8 mouse cellular contexts compared by ENCODE assay signal in the genomic region with DNA sequence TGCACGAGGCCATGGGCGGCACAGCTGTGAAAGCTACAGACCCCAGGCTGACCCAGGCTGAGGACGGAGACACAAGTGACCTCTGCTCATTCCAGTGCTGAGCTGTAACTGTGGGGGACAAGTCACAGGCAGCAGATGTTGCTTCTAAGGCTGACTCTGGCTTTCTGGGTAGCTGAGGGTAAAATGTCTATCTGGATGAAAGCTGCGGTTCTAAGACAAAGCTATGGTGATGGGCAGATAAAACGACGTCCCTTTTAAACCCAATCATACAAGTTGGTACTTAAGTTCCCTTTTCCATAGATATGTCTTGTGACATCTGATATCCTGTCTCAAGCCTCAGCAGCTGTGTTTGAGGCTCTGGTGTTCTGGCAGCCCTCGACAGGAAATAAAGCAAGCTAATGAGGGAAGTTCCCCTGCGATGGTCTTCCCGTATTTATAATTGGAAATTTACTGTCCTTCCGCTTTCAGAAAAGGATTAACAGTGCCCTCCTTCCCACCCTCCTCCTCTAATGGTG.
A peak's percentile ranks its signal among the peaks of the same experiment; 100 is the strongest.
DNase-seq lines count a peak whose midpoint lies in the region; ATAC-seq and TF ChIP-seq lines count a peak whose summit lies in the region.

No protein-coding gene starts in this region.

- peak overlapping the region; percentile 54 for H3K27ac ChIP-seq in limb, embryonic 15.5 days

- TF ChIP-seq CTCF in lung, adult 2 months (IDR thresholded peaks at IDR 0.05; ENCODE audit: insufficient read depth, low read length), result no peak

- H3K36me3 ChIP-seq in limb, embryonic 15.5 days, result no peaks in the 10 kb centered on the region

- peak; percentile 31 to 34 for DNase-seq in lung, adult 18-20 months
- no peak for DNase-seq in lung, adult 2 months
- peak; percentile 20 for DNase-seq in forelimb bud, embryonic 11.5 days (ENCODE audit: low read depth, low spot score)
- DNase-seq in skeletal muscle tissue, adult 2 months (ENCODE audit: low read depth, low spot score), result peak; percentile 59
- no peak for DNase-seq in left cerebral cortex, adult 9 months (ENCODE audit: low spot score in 2 of 2)
- DNase-seq in cerebellum, postnatal 36 days, result no peak
- no peak for DNase-seq in frontal cortex, postnatal 10 days (ENCODE audit: low spot score in 2 of 2)

- H3K4me2 ChIP-seq in limb, embryonic 15.5 days, result no peak overlapping the region

- no peaks in the 10 kb centered on the region for H3K9me3 ChIP-seq in limb, embryonic 15.5 days

- H3K4me3 ChIP-seq in lung, adult 2 months (replicated peaks; ENCODE audit: extremely low read depth, low read depth, low read length), result no peak overlapping the region
- no peak overlapping the region for H3K4me3 ChIP-seq in limb, embryonic 15.5 days

- TF ChIP-seq POLR2A in lung, adult 2 months (IDR thresholded peaks at IDR 0.05; ENCODE audit: borderline replicate concordance, extremely low read depth, low read depth, low read length), result no peak

- no peak overlapping the region for H3K9ac ChIP-seq in limb, embryonic 15.5 days

- peaks cover 9% of the 10 kb centered on the region for H3K4me1 ChIP-seq in lung, adult 2 months (ENCODE audit: control insufficient read depth, insufficient read depth, low read length)
- H3K4me1 ChIP-seq in limb, embryonic 15.5 days, result peaks cover 8% of the 10 kb centered on the region; the same call in 1 of the 2 replicates

- ATAC-seq in limb, embryonic 15.5 days (ENCODE audit: insufficient number of reproducible peaks, low FRiP score, low TSS enrichment, low read depth), result no peak

- 29% methylated on average over 10 of the region's 10 CpGs for WGBS in lung, adult 2 months
- 24% methylated on average over 10 of the region's 10 CpGs for WGBS in limb, embryonic 15.5 days

- H3K27me3 ChIP-seq in limb, embryonic 15.5 days, result no peaks in the 10 kb centered on the region

Comparison
In these comparisons a context has a peak if more than half of its experiments do, and no peak if none do; other contexts are left out.
1. DNase-seq: peak in lung, adult 18-20 months (2 of 2), forelimb bud, embryonic 11.5 days (single experiment) and skeletal muscle tissue, adult 2 months (single experiment); none in lung, adult 2 months (single experiment), left cerebral cortex, adult 9 months (0 of 2), cerebellum, postnatal 36 days (0 of 2) and frontal cortex, postnatal 10 days (0 of 2).